16 mouse cellular contexts compared by ENCODE assay signal in the genomic region with DNA sequence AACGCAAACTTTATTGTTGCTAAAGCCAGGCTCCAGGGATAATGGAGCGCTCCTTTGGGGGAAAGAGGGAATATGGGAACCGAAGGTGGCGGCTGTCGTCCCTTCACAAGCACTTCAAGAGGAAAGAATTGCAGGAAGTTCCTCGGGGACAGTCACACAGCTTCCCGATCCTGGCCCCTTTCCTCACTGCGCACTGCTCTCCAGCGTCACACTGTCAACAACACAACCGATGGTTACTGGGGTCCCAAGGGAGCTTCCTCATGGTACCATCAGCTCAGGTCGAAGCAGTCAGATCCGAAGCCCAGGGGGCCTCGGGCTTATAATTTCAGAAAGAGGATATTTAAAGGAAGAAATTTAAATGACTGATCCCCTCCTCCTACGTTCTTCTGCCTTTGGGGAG. TPM values are rescaled to one million over a fixed set of nuclear protein-coding genes. Genes with fewer than 3 reads are reported as not detected.
"Had no signal": no experiment of that assay in that cellular context is flagged by ENCODE, and none has a peak within 500 bp of the region (broad histone marks: within the 10 kb centered on the region; RNA-seq: fewer than 3 reads in every experiment).

No protein-coding gene starts in this region.

- H3K9me3 ChIP-seq: kidney, embryonic 15.5 days; limb, embryonic 13.5 days; midbrain, embryonic 15.5 days had no signal

- H3K4me3 ChIP-seq: kidney, embryonic 15.5 days; limb, embryonic 13.5 days; midbrain, embryonic 15.5 days had no signal

- H3K9ac ChIP-seq: kidney, embryonic 15.5 days; limb, embryonic 13.5 days; liver, embryonic 14.5 days; midbrain, embryonic 15.5 days had no signal

- H3K4me2 ChIP-seq: kidney, embryonic 15.5 days; limb, embryonic 13.5 days; midbrain, embryonic 15.5 days had no signal

- ATAC-seq: lung, postnatal 0 days; midbrain, embryonic 15.5 days had no signal

- DNase-seq: kidney, adult 2 months; kidney, postnatal 14 days; left cerebral cortex, postnatal 4 days; lung, adult 18-20 months; lung, postnatal 4 days; retina, postnatal 1 day; right cerebral cortex, postnatal 4 days; spleen, adult 18-20 months; thymus, adult 18-20 months; thymus, postnatal 14 days had no signal

- H3K27ac ChIP-seq: kidney, embryonic 15.5 days; limb, embryonic 13.5 days; liver, embryonic 14.5 days; midbrain, embryonic 15.5 days had no signal

- H3K36me3 ChIP-seq: kidney, embryonic 15.5 days; limb, embryonic 13.5 days; midbrain, embryonic 15.5 days had no signal

RNA-seq across cellular contexts. Expression of a gene that starts 2.1 kb away (rescaled TPM):
- polyA plus RNA-seq: kidney, adult 2 months; liver, adult 2 months; liver, embryonic 14.5 days had no signal
